Mouse (Mus musculus) CH12F3 (cell line): Measurements from ENCODE around the gene Thoc5.

Source experiments
- in situ Hi-C: fragments of 300-500 bp; cut with MboI; formaldehyde crosslinking; loops from 2 replicates; pipeline ENCODE4 v1.14.3; 2020; ENCODE audit warnings: low sequenced_read_pairs

The Thoc5 gene

GRCm38 (mm10) chr11:4906231-4906630 lies 11.1 kb downstream of the Thoc5 start:
- in situ Hi-C loops: no loop called here

- in situ Hi-C loops: loop anchor here (5.0 kb wide), 1 partner anchor 61 kb away; no protein-coding TSS in a partner anchor
Measured at GRCm38 (mm10) chr11:4916068-4916467, 20.9 kb downstream of the Thoc5 start.

- in situ Hi-C loops: no loop called here
Measured at GRCm38 (mm10) chr11:4921281-4921680, 26.2 kb downstream of the Thoc5 start.

- in situ Hi-C loops: no loop called here
Measured at GRCm38 (mm10) chr11:4921751-4922150, 26.6 kb downstream of the Thoc5 start.

GRCm38 (mm10) chr11:4927224-4927623 lies 32.1 kb downstream of the Thoc5 start:
- in situ Hi-C loops: no loop called here

GRCm38 (mm10) chr11:4931009-4931601 lies 36.0 kb downstream of the Thoc5 start:
- in situ Hi-C loops: no loop called here

GRCm38 (mm10) chr11:4936243-4936642 lies 41.1 kb downstream of the Thoc5 start:
- in situ Hi-C loops: no loop called here

GRCm38 (mm10) chr11:4946530-4946929 lies 51.4 kb downstream of the Thoc5 start:
- in situ Hi-C loops: no loop called here

- in situ Hi-C loops: no loop called here
Measured at GRCm38 (mm10) chr11:4946947-4947812, 52.1 kb downstream of the Thoc5 start.

- in situ Hi-C loops: no loop called here
Measured at GRCm38 (mm10) chr11:4947813-4948174, 52.7 kb downstream of the Thoc5 start, which contains the start of gene Nefh. Gene Nefh, minus strand, starts transcription at chr11:4948064.

GRCm38 (mm10) chr11:4948792-4949191 lies 53.7 kb downstream of the Thoc5 start:
- in situ Hi-C loops: no loop called here

GRCm38 (mm10) chr11:4949256-4950044 lies 54.3 kb downstream of the Thoc5 start:
- in situ Hi-C loops: no loop called here

GRCm38 (mm10) chr11:4953401-4953800 lies 58.3 kb downstream of the Thoc5 start:
- in situ Hi-C loops: no loop called here

GRCm38 (mm10) chr11:4953918-4954317 lies 58.8 kb downstream of the Thoc5 start:
- in situ Hi-C loops: no loop called here

- in situ Hi-C loops: no loop called here
Measured at GRCm38 (mm10) chr11:4963099-4963808, 68.1 kb downstream of the Thoc5 start.

GRCm38 (mm10) chr11:4966325-4966724 lies 71.2 kb downstream of the Thoc5 start:
- in situ Hi-C loops: no loop called here

- in situ Hi-C loops: no loop called here
Measured at GRCm38 (mm10) chr11:4966888-4967287, 71.8 kb downstream of the Thoc5 start.

- in situ Hi-C loops: no loop called here
Measured at GRCm38 (mm10) chr11:4967549-4967948, 72.4 kb downstream of the Thoc5 start.

- in situ Hi-C loops: no loop called here
Measured at GRCm38 (mm10) chr11:4968376-4968775, 73.3 kb downstream of the Thoc5 start.

GRCm38 (mm10) chr11:4972967-4973870 lies 78.1 kb downstream of the Thoc5 start:
- in situ Hi-C loops: no loop called here
